Mouse (Mus musculus) hindbrain, embryonic 13.5 days (tissue): ENCODE measurements around the gene Mon2. TPM values are rescaled to one million over a fixed set of nuclear protein-coding genes. Genes with fewer than 3 reads are reported as not detected.

ENCODE experiments used
- ATAC-seq: fragments of 200-750 bp; cut with Nextera tagmentation; 2 replicates; pipeline ENCODE4 v1.8.0; 2017; ENCODE audit warnings: moderate TSS enrichment; ENCODE audit not compliant: low FRiP score
- H3K27ac ChIP-seq: fragments of 300-500 bp; sonication (generic); 2 replicates; pipeline ENCODE4 v1.5.1; 2015; ENCODE audit warnings: inconsistent platforms, mild to moderate bottlenecking, moderate library complexity
- H3K27me3 ChIP-seq: fragments of 300-500 bp; sonication (generic); 2 replicates; pipeline ENCODE4 v1.6.1; 2015; ENCODE audit warnings: mild to moderate bottlenecking, inconsistent platforms
- H3K36me3 ChIP-seq: fragments of 300-500 bp; sonication (generic); 2 replicates; pipeline ENCODE4 v1.6.1; 2015; ENCODE audit warnings: mild to moderate bottlenecking, inconsistent platforms
- H3K4me1 ChIP-seq: fragments of 300-500 bp; sonication (generic); replicated peaks from 2 replicates; pipeline ENCODE4 v1.6.1; 2015; ENCODE audit warnings: inconsistent platforms
- H3K4me2 ChIP-seq: fragments of 300-500 bp; sonication (generic); 2 replicates; pipeline ENCODE4 v1.6.1; 2015; ENCODE audit warnings: inconsistent platforms, mild to moderate bottlenecking, moderate library complexity
- H3K4me3 ChIP-seq: fragments of 300-500 bp; sonication (generic); 2 replicates; pipeline ENCODE4 v1.5.1; 2015; ENCODE audit warnings: mild to moderate bottlenecking, inconsistent platforms
- H3K9ac ChIP-seq: fragments of 300-500 bp; sonication (generic); 2 replicates; pipeline ENCODE4 v1.6.1; 2015; ENCODE audit warnings: mild to moderate bottlenecking, inconsistent platforms
- H3K9me3 ChIP-seq: fragments of 300-500 bp; sonication (generic); 2 replicates; pipeline ENCODE4 v1.6.1; 2016; ENCODE audit warnings: inconsistent platforms
- whole genome bisulfite sequencing: fragments of 180-500 bp; shearing (Covaris S2); methylation state at CpG from one replicate; pipeline ENCODE4 v1.1.7; 2015; 5-methylcytosine and 5-hydroxymethylcytosine counted together
- polyA plus RNA-seq: library from polyadenylated mRNA; unstranded; fragments of >200 nt; fragmentation: Nextera tagmentation; extraction: Ambion mirVana; gene quantifications from 2 replicates; pipeline ENCODE4 v1.2.1, GENCODE M21; 2015

Gene Mon2
- polyA plus RNA-seq, 1 experiment from 2014 or later: 27.9 TPM

GRCm38 (mm10) chr10:122987671-122988128, 88.6 kb downstream of the Mon2 start:
- ATAC-seq: no peak
- Histone ChIP-seq H3K4me2 (peak overlapping the region; percentile 30), H3K9ac (0 out of 2 replicates have a peak overlapping the region, but pooled peaks have one; percentile 20), H3K27me3 (no peaks in the 10 kb centered on the region), H3K36me3 (peaks cover 14% of the 10 kb centered on the region), H3K9me3 (no peaks in the 10 kb centered on the region), H3K27ac (peak overlapping the region; percentile 58), H3K4me1 (peaks cover 31% of the 10 kb centered on the region), H3K4me3 (no peak overlapping the region)
- WGBS: 30% methylated on average over 9 of the region's 9 CpGs

- peak overlapping the region; percentile 99 for H3K9ac ChIP-seq
- peaks cover 12% of the 10 kb centered on the region for H3K36me3 ChIP-seq
- H3K4me2 ChIP-seq: peak overlapping the region; percentile 66
- 11% methylated on average over 51 of the region's 54 CpGs for WGBS
- peak overlapping the region; percentile 100 for H3K27ac ChIP-seq
- H3K4me3 ChIP-seq: peak overlapping the region; percentile 92
- no peaks in the 10 kb centered on the region for H3K9me3 ChIP-seq
- no peaks in the 10 kb centered on the region for H3K27me3 ChIP-seq
- ATAC-seq: peak; percentile 75
- H3K4me1 ChIP-seq: peaks cover 33% of the 10 kb centered on the region
Observed at GRCm38 (mm10) chr10:122986320-122987225, 89.7 kb downstream of the Mon2 start.

GRCm38 (mm10) chr10:122985515-122986319, 90.6 kb downstream of the Mon2 start:
- Histone ChIP-seq H3K4me1 (peaks cover 33% of the 10 kb centered on the region), H3K4me2 (peak overlapping the region; percentile 89), H3K27ac (peak overlapping the region; percentile 100), H3K4me3 (peak overlapping the region; percentile 92), H3K36me3 (peaks cover 3% of the 10 kb centered on the region), H3K9me3 (no peaks in the 10 kb centered on the region), H3K27me3 (no peaks in the 10 kb centered on the region), H3K9ac (peak overlapping the region; percentile 99)
- peak; percentile 95 for ATAC-seq
- WGBS: under 1% methylated on average over 80 of the region's 115 CpGs

GRCm38 (mm10) chr10:122985252-122985514, 91.1 kb downstream of the Mon2 start:
- H3K9me3 ChIP-seq: no peaks in the 10 kb centered on the region
- H3K9ac ChIP-seq: peak overlapping the region; percentile 99
- peak overlapping the region; percentile 92 for H3K4me3 ChIP-seq
- no peaks in the 10 kb centered on the region for H3K27me3 ChIP-seq
- H3K27ac ChIP-seq: peak overlapping the region; percentile 100
- under 1% methylated on average over 36 of the region's 37 CpGs for WGBS
- no peak; the same call in 1 of the 2 replicates for ATAC-seq
- H3K36me3 ChIP-seq: peaks cover 6% of the 10 kb centered on the region
- H3K4me2 ChIP-seq: peak overlapping the region; percentile 89
- peaks cover 33% of the 10 kb centered on the region for H3K4me1 ChIP-seq

- peak overlapping the region; percentile 99 for H3K9ac ChIP-seq
- H3K27ac ChIP-seq: peak overlapping the region; percentile 100
- no peaks in the 10 kb centered on the region for H3K9me3 ChIP-seq
- ATAC-seq: no peak
- H3K4me3 ChIP-seq: peak overlapping the region; percentile 92
- WGBS: 3% methylated on average over 10 of the region's 10 CpGs
- peaks cover 33% of the 10 kb centered on the region for H3K4me1 ChIP-seq
- H3K4me2 ChIP-seq: peak overlapping the region; percentile 89
- peaks cover 10% of the 10 kb centered on the region for H3K36me3 ChIP-seq
- no peaks in the 10 kb centered on the region for H3K27me3 ChIP-seq
Observed at GRCm38 (mm10) chr10:122984531-122985251, 91.6 kb downstream of the Mon2 start.

GRCm38 (mm10) chr10:122983579-122984530, 92.5 kb downstream of the Mon2 start:
- Histone ChIP-seq H3K4me2 (peak overlapping the region; percentile 89), H3K27ac (peak overlapping the region; percentile 75), H3K9me3 (no peaks in the 10 kb centered on the region), H3K27me3 (no peaks in the 10 kb centered on the region), H3K36me3 (peaks cover 13% of the 10 kb centered on the region), H3K4me1 (peaks cover 33% of the 10 kb centered on the region), H3K4me3 (peak overlapping the region; percentile 92), H3K9ac (peak overlapping the region; percentile 99)
- WGBS: 47% methylated on average over 10 of the region's 10 CpGs
- no peak for ATAC-seq

- Histone ChIP-seq H3K4me1 (peaks cover 33% of the 10 kb centered on the region), H3K4me3 (peak overlapping the region; percentile 92), H3K36me3 (peaks cover 13% of the 10 kb centered on the region), H3K27ac (peak overlapping the region; percentile 19; the same call in 1 of the 2 replicates), H3K27me3 (no peaks in the 10 kb centered on the region), H3K9ac (peak overlapping the region; percentile 99), H3K4me2 (peak overlapping the region; percentile 89), H3K9me3 (no peaks in the 10 kb centered on the region)
- 59% methylated on average over 11 of the region's 11 CpGs for WGBS
- ATAC-seq: no peak
Observed at GRCm38 (mm10) chr10:122982909-122983578, 93.3 kb downstream of the Mon2 start.

GRCm38 (mm10) chr10:122980123-122980522, 96.2 kb downstream of the Mon2 start:
- Histone ChIP-seq H3K36me3 (peaks cover 13% of the 10 kb centered on the region), H3K27me3 (no peaks in the 10 kb centered on the region), H3K9ac (no peak overlapping the region), H3K4me2 (no peak overlapping the region), H3K9me3 (no peaks in the 10 kb centered on the region), H3K4me3 (no peak overlapping the region), H3K27ac (no peak overlapping the region), H3K4me1 (peaks cover 42% of the 10 kb centered on the region)
- no peak for ATAC-seq
- 95% methylated on average over 12 of the region's 12 CpGs for WGBS

GRCm38 (mm10) chr10:122979356-122979755, 96.9 kb downstream of the Mon2 start:
- no peak overlapping the region for H3K4me2 ChIP-seq
- no peak overlapping the region for H3K9ac ChIP-seq
- peaks cover 41% of the 10 kb centered on the region for H3K4me1 ChIP-seq
- no peaks in the 10 kb centered on the region for H3K27me3 ChIP-seq
- ATAC-seq: no peak
- no peak overlapping the region for H3K4me3 ChIP-seq
- H3K27ac ChIP-seq: no peak overlapping the region
- H3K9me3 ChIP-seq: no peaks in the 10 kb centered on the region
- peaks cover 13% of the 10 kb centered on the region for H3K36me3 ChIP-seq

GRCm38 (mm10) chr10:122976038-122976437, 100.3 kb downstream of the Mon2 start:
- Histone ChIP-seq H3K27me3 (no peaks in the 10 kb centered on the region), H3K9ac (no peak overlapping the region), H3K9me3 (no peaks in the 10 kb centered on the region), H3K4me1 (peaks cover 25% of the 10 kb centered on the region), H3K4me2 (no peak overlapping the region), H3K27ac (no peak overlapping the region), H3K36me3 (peaks cover 13% of the 10 kb centered on the region), H3K4me3 (no peak overlapping the region)
- no peak for ATAC-seq
- WGBS: 76% methylated on average over 9 of the region's 9 CpGs

- no peak for ATAC-seq
- no peak overlapping the region for H3K4me2 ChIP-seq
- no peak overlapping the region for H3K4me3 ChIP-seq
- no peaks in the 10 kb centered on the region for H3K9me3 ChIP-seq
- H3K27me3 ChIP-seq: no peaks in the 10 kb centered on the region
- no peak overlapping the region for H3K9ac ChIP-seq
- peaks cover 25% of the 10 kb centered on the region for H3K4me1 ChIP-seq
- H3K36me3 ChIP-seq: no peaks in the 10 kb centered on the region
- H3K27ac ChIP-seq: no peak overlapping the region
Observed at GRCm38 (mm10) chr10:122973241-122973640, 103.1 kb downstream of the Mon2 start.
